Mouse (Mus musculus): ENCODE results near the gene Nfyb. TPM values are rescaled to one million over a fixed set of nuclear protein-coding genes. Genes with fewer than 3 reads are reported as not detected.

Nfyb gene
- 77.3 and 81.6 TPM in 2 replicates for polyA plus RNA-seq (2014; fragmentation: Nextera tagmentation; extraction: Ambion mirVana)

- Histone ChIP-seq H3K27me3 (ENCODE audit: control insufficient read depth, insufficient read depth, low read length) (no peaks in the 10 kb centered on the region), H3K4me3 (ENCODE audit: low read depth, low read length) (peak within 1 kb of the TSS; percentile 98), H3K36me3 (ENCODE audit: control insufficient read depth, insufficient read depth, low read length) (no peaks in the 10 kb centered on the region; the same call in 1 of the 2 replicates), H3K4me1 (replicated peaks; ENCODE audit: control insufficient read depth, insufficient read depth, low read length) (peaks cover 14% of the 10 kb centered on the region; the same call in 1 of the 2 replicates), H3K9ac (ENCODE audit: low read length) (peak within 1 kb of the TSS; percentile 99), H3K4me2 (ENCODE audit: low read depth, low read length, severe bottlenecking) (peak within 1 kb of the TSS; percentile 68), H3K27ac (ENCODE audit: low read depth, low read length) (peak within 1 kb of the TSS; percentile 99), H3K9me3 (ENCODE audit: control insufficient read depth, low read length) (no peaks in the 10 kb centered on the region)
- DNase-seq (ENCODE audit: low spot score) (peak; percentile 99), ATAC-seq (replicated peaks; ENCODE audit: low FRiP score) (peak; percentile 97)
- WGBS, result under 1% methylated on average over 55 of the region's 68 CpGs
Measured at GRCm38 (mm10) chr10:82763840-82764631, at the start of gene Nfyb. Gene Nfyb, minus strand, starts transcription at chr10:82764144.

GRCm38 (mm10) chr10:82811855-82812431, 48.0 kb upstream of the Nfyb start:
- Histone ChIP-seq H3K4me1 (replicated peaks; ENCODE audit: control insufficient read depth, insufficient read depth, low read length) (peaks cover 10% of the 10 kb centered on the region; the same call in 1 of the 2 replicates), H3K27me3 (ENCODE audit: control insufficient read depth, insufficient read depth, low read length) (no peaks in the 10 kb centered on the region), H3K27ac (ENCODE audit: low read depth, low read length) (no peak overlapping the region), H3K9ac (ENCODE audit: low read length) (peak overlapping the region; percentile 59), H3K4me2 (ENCODE audit: low read depth, low read length, severe bottlenecking) (peak overlapping the region; percentile 82), H3K9me3 (ENCODE audit: control insufficient read depth, low read length) (no peaks in the 10 kb centered on the region), H3K4me3 (ENCODE audit: low read depth, low read length) (peak overlapping the region; percentile 57), H3K36me3 (ENCODE audit: control insufficient read depth, insufficient read depth, low read length) (no peaks in the 10 kb centered on the region)
- peak; percentile 79 for ATAC-seq (replicated peaks; ENCODE audit: low FRiP score)
- WGBS, result 7% methylated on average over 39 of the region's 52 CpGs
- DNase-seq (ENCODE audit: low spot score), result peak; percentile 93

- Histone ChIP-seq H3K27me3 (ENCODE audit: control insufficient read depth, insufficient read depth, low read length) (no peaks in the 10 kb centered on the region), H3K4me2 (ENCODE audit: low read depth, low read length, severe bottlenecking) (no peak overlapping the region), H3K9me3 (ENCODE audit: control insufficient read depth, low read length) (no peaks in the 10 kb centered on the region), H3K9ac (ENCODE audit: low read length) (no peak overlapping the region; the same call in 1 of the 2 replicates), H3K27ac (ENCODE audit: low read depth, low read length) (no peak overlapping the region), H3K36me3 (ENCODE audit: control insufficient read depth, insufficient read depth, low read length) (no peaks in the 10 kb centered on the region), H3K4me1 (replicated peaks; ENCODE audit: control insufficient read depth, insufficient read depth, low read length) (peaks cover 7% of the 10 kb centered on the region; the same call in 1 of the 2 replicates), H3K4me3 (ENCODE audit: low read depth, low read length) (no peak overlapping the region)
- no peak for DNase-seq (ENCODE audit: low spot score)
- WGBS, result 3% methylated on average over 3 of the region's 3 CpGs
- no peak for ATAC-seq (replicated peaks; ENCODE audit: low FRiP score)
Measured at GRCm38 (mm10) chr10:82809352-82809751, 45.4 kb upstream of the Nfyb start.

- H3K4me2 ChIP-seq (ENCODE audit: low read depth, low read length, severe bottlenecking), result no peak overlapping the region
- H3K4me1 ChIP-seq (replicated peaks; ENCODE audit: control insufficient read depth, insufficient read depth, low read length), result peaks cover 4% of the 10 kb centered on the region; the same call in 1 of the 2 replicates
- H3K9ac ChIP-seq (ENCODE audit: low read length), result no peak overlapping the region
- H3K27me3 ChIP-seq (ENCODE audit: control insufficient read depth, insufficient read depth, low read length), result no peaks in the 10 kb centered on the region
- ATAC-seq (replicated peaks; ENCODE audit: low FRiP score), result no peak
- WGBS, result 81% methylated on average over 8 of the region's 8 CpGs
- H3K4me3 ChIP-seq (ENCODE audit: low read depth, low read length), result no peak overlapping the region
- no peak overlapping the region for H3K27ac ChIP-seq (ENCODE audit: low read depth, low read length)
- no peaks in the 10 kb centered on the region for H3K36me3 ChIP-seq (ENCODE audit: control insufficient read depth, insufficient read depth, low read length)
- DNase-seq (ENCODE audit: low spot score), result no peak
- no peaks in the 10 kb centered on the region for H3K9me3 ChIP-seq (ENCODE audit: control insufficient read depth, low read length)
Measured at GRCm38 (mm10) chr10:82808891-82809290, 44.9 kb upstream of the Nfyb start.

GRCm38 (mm10) chr10:82808155-82808554, 44.2 kb upstream of the Nfyb start:
- WGBS, result 60% methylated on average over 6 of the region's 6 CpGs
- H3K9ac ChIP-seq (ENCODE audit: low read length), result no peak overlapping the region
- peaks cover 4% of the 10 kb centered on the region; the same call in 1 of the 2 replicates for H3K4me1 ChIP-seq (replicated peaks; ENCODE audit: control insufficient read depth, insufficient read depth, low read length)
- H3K4me3 ChIP-seq (ENCODE audit: low read depth, low read length), result no peak overlapping the region
- no peaks in the 10 kb centered on the region for H3K36me3 ChIP-seq (ENCODE audit: control insufficient read depth, insufficient read depth, low read length)
- DNase-seq (ENCODE audit: low spot score), result no peak
- no peaks in the 10 kb centered on the region for H3K9me3 ChIP-seq (ENCODE audit: control insufficient read depth, low read length)
- H3K4me2 ChIP-seq (ENCODE audit: low read depth, low read length, severe bottlenecking), result no peak overlapping the region
- no peak for ATAC-seq (replicated peaks; ENCODE audit: low FRiP score)
- no peak overlapping the region for H3K27ac ChIP-seq (ENCODE audit: low read depth, low read length)
- H3K27me3 ChIP-seq (ENCODE audit: control insufficient read depth, insufficient read depth, low read length), result no peaks in the 10 kb centered on the region

- no peak overlapping the region for H3K4me2 ChIP-seq (ENCODE audit: low read depth, low read length, severe bottlenecking)
- no peaks in the 10 kb centered on the region for H3K36me3 ChIP-seq (ENCODE audit: control insufficient read depth, insufficient read depth, low read length)
- 84% methylated on average over 7 of the region's 7 CpGs for WGBS
- DNase-seq (ENCODE audit: low spot score) (no peak), ATAC-seq (replicated peaks; ENCODE audit: low FRiP score) (no peak)
- peaks cover 4% of the 10 kb centered on the region; the same call in 1 of the 2 replicates for H3K4me1 ChIP-seq (replicated peaks; ENCODE audit: control insufficient read depth, insufficient read depth, low read length)
- H3K9me3 ChIP-seq (ENCODE audit: control insufficient read depth, low read length), result no peaks in the 10 kb centered on the region
- no peak overlapping the region for H3K9ac ChIP-seq (ENCODE audit: low read length)
- no peak overlapping the region for H3K27ac ChIP-seq (ENCODE audit: low read depth, low read length)
- H3K4me3 ChIP-seq (ENCODE audit: low read depth, low read length), result no peak overlapping the region
- no peaks in the 10 kb centered on the region for H3K27me3 ChIP-seq (ENCODE audit: control insufficient read depth, insufficient read depth, low read length)
Measured at GRCm38 (mm10) chr10:82807238-82807637, 43.3 kb upstream of the Nfyb start.

- H3K27ac ChIP-seq (ENCODE audit: low read depth, low read length), result no peak overlapping the region
- ATAC-seq (replicated peaks; ENCODE audit: low FRiP score), result no peak
- WGBS, result 80% methylated on average over 8 of the region's 8 CpGs
- DNase-seq (ENCODE audit: low spot score), result no peak
- no peaks in the 10 kb centered on the region for H3K9me3 ChIP-seq (ENCODE audit: control insufficient read depth, low read length)
- H3K27me3 ChIP-seq (ENCODE audit: control insufficient read depth, insufficient read depth, low read length), result no peaks in the 10 kb centered on the region
- no peak overlapping the region for H3K9ac ChIP-seq (ENCODE audit: low read length)
- H3K4me3 ChIP-seq (ENCODE audit: low read depth, low read length), result no peak overlapping the region
- H3K4me1 ChIP-seq (replicated peaks; ENCODE audit: control insufficient read depth, insufficient read depth, low read length), result peaks cover 4% of the 10 kb centered on the region; the same call in 1 of the 2 replicates
- no peaks in the 10 kb centered on the region for H3K36me3 ChIP-seq (ENCODE audit: control insufficient read depth, insufficient read depth, low read length)
- H3K4me2 ChIP-seq (ENCODE audit: low read depth, low read length, severe bottlenecking), result no peak overlapping the region
Measured at GRCm38 (mm10) chr10:82806414-82806813, 42.5 kb upstream of the Nfyb start.

GRCm38 (mm10) chr10:82805111-82805510, 41.2 kb upstream of the Nfyb start:
- peaks cover 4% of the 10 kb centered on the region; the same call in 1 of the 2 replicates for H3K4me1 ChIP-seq (replicated peaks; ENCODE audit: control insufficient read depth, insufficient read depth, low read length)
- no peak overlapping the region for H3K4me2 ChIP-seq (ENCODE audit: low read depth, low read length, severe bottlenecking)
- no peak overlapping the region for H3K9ac ChIP-seq (ENCODE audit: low read length)
- ATAC-seq (replicated peaks; ENCODE audit: low FRiP score), result no peak
- 84% methylated on average over 6 of the region's 6 CpGs for WGBS
- H3K9me3 ChIP-seq (ENCODE audit: control insufficient read depth, low read length), result no peaks in the 10 kb centered on the region
- H3K27me3 ChIP-seq (ENCODE audit: control insufficient read depth, insufficient read depth, low read length), result no peaks in the 10 kb centered on the region
- no peak overlapping the region for H3K4me3 ChIP-seq (ENCODE audit: low read depth, low read length)
- DNase-seq (ENCODE audit: low spot score), result no peak
- no peaks in the 10 kb centered on the region for H3K36me3 ChIP-seq (ENCODE audit: control insufficient read depth, insufficient read depth, low read length)
- no peak overlapping the region for H3K27ac ChIP-seq (ENCODE audit: low read depth, low read length)
